Mouse (Mus musculus): ENCODE measurements around the gene AC134908.4. TPM values are rescaled to one million over a fixed set of nuclear protein-coding genes. Genes with fewer than 3 reads are reported as not detected.

AC134908.4 gene
- polyA plus RNA-seq, 1 experiment from 2014 or later: 2.2 TPM

- peak within 1 kb of the TSS; percentile 62 for H3K4me3 ChIP-seq (ENCODE audit: low read length)
- H3K9me3 ChIP-seq (ENCODE audit: control insufficient read depth, low read length): no peaks in the 10 kb centered on the region
- H3K4me1 ChIP-seq (ENCODE audit: control insufficient read depth, insufficient read depth, low read depth, low read length): peaks cover 7% of the 10 kb centered on the region
- peak within 1 kb of the TSS; percentile 75 for H3K9ac ChIP-seq (ENCODE audit: low read depth, low read length)
- peak; percentile 89 for ATAC-seq
- under 1% methylated on average over 37 of the region's 37 CpGs for WGBS
- H3K27ac ChIP-seq (ENCODE audit: low read depth, low read length): no peak within 1 kb of the TSS
- H3K36me3 ChIP-seq (ENCODE audit: control insufficient read depth, insufficient read depth, low read length): no peaks in the 10 kb centered on the region
- H3K27me3 ChIP-seq (replicated peaks; ENCODE audit: control insufficient read depth, insufficient read depth, low read length): no peaks in the 10 kb centered on the region; the same call in 1 of the 2 replicates
- peak within 1 kb of the TSS; percentile 69 for H3K4me2 ChIP-seq (ENCODE audit: low read length)
Measured at GRCm38 (mm10) chr17:25773549-25774120, 21.8 kb downstream of the AC134908.4 start, which contains the start of gene Narfl. TSS of gene Narfl (plus strand) at chr17:25773776.

GRCm38 (mm10) chr17:25769331-25769730 is 26.1 kb downstream of the AC134908.4 start:
- Histone ChIP-seq H3K36me3 (ENCODE audit: control insufficient read depth, insufficient read depth, low read length) (no peaks in the 10 kb centered on the region), H3K4me1 (ENCODE audit: control insufficient read depth, insufficient read depth, low read depth, low read length) (peaks cover 4% of the 10 kb centered on the region), H3K9me3 (ENCODE audit: control insufficient read depth, low read length) (no peaks in the 10 kb centered on the region), H3K27me3 (replicated peaks; ENCODE audit: control insufficient read depth, insufficient read depth, low read length) (no peaks in the 10 kb centered on the region; the same call in none of the 2 replicates), H3K4me2 (ENCODE audit: low read length) (no peak overlapping the region), H3K4me3 (ENCODE audit: low read length) (no peak overlapping the region), H3K27ac (ENCODE audit: low read depth, low read length) (no peak overlapping the region), H3K9ac (ENCODE audit: low read depth, low read length) (no peak overlapping the region)
- 44% methylated on average over 9 of the region's 9 CpGs for WGBS
- no peak for ATAC-seq

GRCm38 (mm10) chr17:25765886-25766285 is 29.6 kb downstream of the AC134908.4 start:
- no peak overlapping the region for H3K4me2 ChIP-seq (ENCODE audit: low read length)
- no peaks in the 10 kb centered on the region for H3K4me1 ChIP-seq (ENCODE audit: control insufficient read depth, insufficient read depth, low read depth, low read length)
- H3K27ac ChIP-seq (ENCODE audit: low read depth, low read length): no peak overlapping the region
- H3K4me3 ChIP-seq (ENCODE audit: low read length): no peak overlapping the region
- H3K27me3 ChIP-seq (replicated peaks; ENCODE audit: control insufficient read depth, insufficient read depth, low read length): no peaks in the 10 kb centered on the region; the same call in none of the 2 replicates
- no peak overlapping the region for H3K9ac ChIP-seq (ENCODE audit: low read depth, low read length)
- no peak for ATAC-seq
- no peaks in the 10 kb centered on the region for H3K9me3 ChIP-seq (ENCODE audit: control insufficient read depth, low read length)
- no peaks in the 10 kb centered on the region for H3K36me3 ChIP-seq (ENCODE audit: control insufficient read depth, insufficient read depth, low read length)
- 28% methylated on average over 5 of the region's 5 CpGs for WGBS

GRCm38 (mm10) chr17:25762591-25762990 is 32.9 kb downstream of the AC134908.4 start:
- Histone ChIP-seq H3K4me2 (ENCODE audit: low read length) (no peak overlapping the region), H3K9ac (ENCODE audit: low read depth, low read length) (no peak overlapping the region), H3K27ac (ENCODE audit: low read depth, low read length) (no peak overlapping the region), H3K4me1 (ENCODE audit: control insufficient read depth, insufficient read depth, low read depth, low read length) (no peaks in the 10 kb centered on the region), H3K36me3 (ENCODE audit: control insufficient read depth, insufficient read depth, low read length) (no peaks in the 10 kb centered on the region), H3K4me3 (ENCODE audit: low read length) (no peak overlapping the region), H3K9me3 (ENCODE audit: control insufficient read depth, low read length) (no peaks in the 10 kb centered on the region), H3K27me3 (replicated peaks; ENCODE audit: control insufficient read depth, insufficient read depth, low read length) (no peaks in the 10 kb centered on the region; the same call in none of the 2 replicates)
- no peak for ATAC-seq
- WGBS: 37% methylated on average over 3 of the region's 3 CpGs

- 35% methylated on average over 4 of the region's 4 CpGs for WGBS
Measured at GRCm38 (mm10) chr17:25761561-25761970, 33.9 kb downstream of the AC134908.4 start.

DNA sequence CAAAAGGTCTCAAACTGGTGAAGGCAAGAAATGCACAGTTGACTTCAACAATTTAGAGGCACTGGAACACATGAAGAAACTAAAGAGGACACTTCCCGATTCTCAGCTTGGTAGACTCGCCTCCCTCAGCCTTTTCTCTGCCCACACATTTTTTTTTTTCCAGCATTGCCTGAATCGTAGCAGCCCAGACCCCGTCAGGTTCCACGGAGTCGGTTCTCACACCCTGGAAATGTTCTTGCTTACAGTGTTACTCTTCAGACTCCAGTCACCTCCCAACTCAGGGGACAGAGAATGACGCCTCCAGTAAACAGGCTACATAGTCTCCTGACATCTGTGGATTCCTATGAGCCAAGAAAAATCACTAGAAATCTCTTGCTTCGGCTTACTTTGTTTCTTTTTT is 35.3 kb downstream of the AC134908.4 start:
- Histone ChIP-seq H3K27me3 (replicated peaks; ENCODE audit: control insufficient read depth, insufficient read depth, low read length) (no peaks in the 10 kb centered on the region), H3K9me3 (ENCODE audit: control insufficient read depth, low read length) (no peaks in the 10 kb centered on the region), H3K4me2 (ENCODE audit: low read length) (no peak overlapping the region), H3K4me3 (ENCODE audit: low read length) (no peak overlapping the region), H3K9ac (ENCODE audit: low read depth, low read length) (no peak overlapping the region), H3K27ac (ENCODE audit: low read depth, low read length) (no peak overlapping the region), H3K4me1 (ENCODE audit: control insufficient read depth, insufficient read depth, low read depth, low read length) (no peaks in the 10 kb centered on the region), H3K36me3 (ENCODE audit: control insufficient read depth, insufficient read depth, low read length) (no peaks in the 10 kb centered on the region)
- 80% methylated on average over 8 of the region's 8 CpGs for WGBS
- no peak for ATAC-seq

More at GRCm38 (mm10) chr17:25761561-25761970, 33.9 kb downstream of the AC134908.4 start:
- Histone ChIP-seq H3K36me3 (ENCODE audit: control insufficient read depth, insufficient read depth, low read length) (no peaks in the 10 kb centered on the region), H3K4me3 (ENCODE audit: low read length) (no peak overlapping the region), H3K27me3 (replicated peaks; ENCODE audit: control insufficient read depth, insufficient read depth, low read length) (no peaks in the 10 kb centered on the region), H3K4me1 (ENCODE audit: control insufficient read depth, insufficient read depth, low read depth, low read length) (no peaks in the 10 kb centered on the region), H3K9me3 (ENCODE audit: control insufficient read depth, low read length) (no peaks in the 10 kb centered on the region), H3K9ac (ENCODE audit: low read depth, low read length) (no peak overlapping the region), H3K4me2 (ENCODE audit: low read length) (no peak overlapping the region), H3K27ac (ENCODE audit: low read depth, low read length) (no peak overlapping the region)
- ATAC-seq: no peak

GRCm38 (mm10) chr17:25757691-25758090 is 37.8 kb downstream of the AC134908.4 start:
- no peak for ATAC-seq
- H3K4me1 ChIP-seq (ENCODE audit: control insufficient read depth, insufficient read depth, low read depth, low read length): no peaks in the 10 kb centered on the region
- no peak overlapping the region for H3K4me3 ChIP-seq (ENCODE audit: low read length)
- no peaks in the 10 kb centered on the region for H3K27me3 ChIP-seq (replicated peaks; ENCODE audit: control insufficient read depth, insufficient read depth, low read length)
- H3K4me2 ChIP-seq (ENCODE audit: low read length): no peak overlapping the region
- no peaks in the 10 kb centered on the region for H3K9me3 ChIP-seq (ENCODE audit: control insufficient read depth, low read length)
- 80% methylated on average over 3 of the region's 3 CpGs for WGBS
- no peak overlapping the region for H3K9ac ChIP-seq (ENCODE audit: low read depth, low read length)
- no peak overlapping the region for H3K27ac ChIP-seq (ENCODE audit: low read depth, low read length)
- no peaks in the 10 kb centered on the region for H3K36me3 ChIP-seq (ENCODE audit: control insufficient read depth, insufficient read depth, low read length)

DNA sequence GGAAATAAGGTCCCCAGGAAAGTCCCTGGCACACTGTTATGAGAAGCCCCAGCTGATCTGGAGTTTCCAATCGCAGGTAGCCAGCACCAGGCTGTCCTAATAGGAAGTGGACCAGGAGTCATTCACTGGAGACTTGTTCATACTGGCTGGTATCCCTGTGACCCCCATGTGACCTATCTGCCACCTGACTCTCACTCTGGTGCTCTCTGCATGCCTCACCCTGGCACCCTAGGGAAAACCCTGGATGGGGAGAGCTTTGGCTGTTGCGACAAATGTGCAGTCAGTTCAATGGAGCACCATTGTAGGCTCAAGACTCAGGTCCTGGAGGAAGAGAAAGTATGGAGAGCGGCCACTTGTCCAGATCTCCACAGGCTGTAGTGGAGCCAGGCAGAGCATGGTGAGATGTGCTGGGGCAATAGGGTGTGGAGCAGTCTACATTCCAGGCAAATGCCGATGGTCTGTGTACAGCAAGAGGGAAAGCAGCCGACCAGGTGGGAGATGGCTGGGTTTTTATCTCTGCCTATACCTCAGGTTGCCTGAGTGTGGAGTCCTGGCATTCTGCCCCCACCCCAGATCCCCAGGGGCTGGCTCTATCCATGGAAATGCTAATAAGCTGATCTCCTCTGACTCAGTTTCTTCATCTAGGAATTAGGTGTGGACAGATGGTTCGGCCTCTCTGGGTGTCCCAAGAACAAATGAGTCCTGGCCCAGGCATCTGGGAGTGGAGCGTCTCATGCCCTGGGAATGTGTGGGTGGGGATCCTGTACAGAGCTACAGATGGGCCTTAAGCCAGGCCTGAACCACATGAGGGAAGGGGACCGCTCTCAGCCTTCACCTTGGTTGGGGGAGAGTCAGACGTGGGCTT is 38.8 kb downstream of the AC134908.4 start:
- WGBS: 81% methylated on average over 9 of the region's 9 CpGs

GRCm38 (mm10) chr17:25755627-25756377 is 39.7 kb downstream of the AC134908.4 start:
- H3K9me3 ChIP-seq (ENCODE audit: control insufficient read depth, low read length): no peaks in the 10 kb centered on the region
- no peaks in the 10 kb centered on the region for H3K36me3 ChIP-seq (ENCODE audit: control insufficient read depth, insufficient read depth, low read length)
- 70% methylated on average over 4 of the region's 4 CpGs for WGBS
- H3K4me1 ChIP-seq (ENCODE audit: control insufficient read depth, insufficient read depth, low read depth, low read length): no peaks in the 10 kb centered on the region; the same call in 1 of the 2 replicates
- ATAC-seq: no peak
- H3K27ac ChIP-seq (ENCODE audit: low read depth, low read length): no peak overlapping the region
- no peak overlapping the region for H3K4me3 ChIP-seq (ENCODE audit: low read length)
- no peak overlapping the region for H3K4me2 ChIP-seq (ENCODE audit: low read length)
- no peak overlapping the region for H3K9ac ChIP-seq (ENCODE audit: low read depth, low read length)
- no peaks in the 10 kb centered on the region for H3K27me3 ChIP-seq (replicated peaks; ENCODE audit: control insufficient read depth, insufficient read depth, low read length)

More for the DNA sequence above, 38.8 kb downstream of the AC134908.4 start:
- no peak for ATAC-seq
- Histone ChIP-seq H3K4me3 (ENCODE audit: low read length) (no peak overlapping the region), H3K9ac (ENCODE audit: low read depth, low read length) (no peak overlapping the region), H3K27ac (ENCODE audit: low read depth, low read length) (no peak overlapping the region), H3K4me2 (ENCODE audit: low read length) (no peak overlapping the region), H3K27me3 (replicated peaks; ENCODE audit: control insufficient read depth, insufficient read depth, low read length) (no peaks in the 10 kb centered on the region), H3K4me1 (ENCODE audit: control insufficient read depth, insufficient read depth, low read depth, low read length) (no peaks in the 10 kb centered on the region; the same call in 1 of the 2 replicates), H3K36me3 (ENCODE audit: control insufficient read depth, insufficient read depth, low read length) (no peaks in the 10 kb centered on the region), H3K9me3 (ENCODE audit: control insufficient read depth, low read length) (no peaks in the 10 kb centered on the region)
